Mouse (Mus musculus): ENCODE data around the gene Cops7b. TPM values are rescaled to one million over a fixed set of nuclear protein-coding genes. Genes with fewer than 3 reads are reported as not detected.

Gene Cops7b
- polyA plus RNA-seq, 1 experiment from 2014 or later, result 39.1 TPM

DNA sequence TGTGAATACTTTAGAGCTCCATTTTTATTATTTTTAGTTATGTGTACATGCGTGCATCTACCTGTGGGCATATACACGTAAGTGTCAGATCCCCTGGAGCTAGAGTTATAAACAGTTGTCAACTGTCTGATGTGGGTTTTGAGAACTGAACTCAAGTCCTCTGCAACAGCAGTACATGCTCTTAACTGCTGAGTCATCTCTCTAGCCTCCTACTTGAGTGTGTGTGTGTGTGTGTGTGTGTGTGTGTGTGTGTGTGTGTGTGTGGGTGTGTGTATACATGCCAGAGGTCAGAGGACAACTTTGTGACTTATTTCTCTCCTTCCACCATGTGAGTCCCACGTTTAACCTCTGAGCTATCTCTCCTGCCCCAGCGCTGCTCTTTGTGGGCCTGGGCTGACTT lies 47.8 kb downstream of the Cops7b start:
- Histone ChIP-seq H3K9ac (no peak overlapping the region), H3K9me3 (replicated peaks) (no peaks in the 10 kb centered on the region), H3K4me1 (peaks cover 13% of the 10 kb centered on the region; the same call in 1 of the 2 replicates), H3K27me3 (no peaks in the 10 kb centered on the region), H3K4me2 (replicated peaks) (no peak overlapping the region), H3K4me3 (replicated peaks) (no peak overlapping the region), H3K36me3 (no peaks in the 10 kb centered on the region), H3K27ac (replicated peaks) (no peak overlapping the region)
- 73% methylated on average over 4 of the region's 4 CpGs for WGBS
- no peak for ATAC-seq (ENCODE audit: insufficient number of reproducible peaks, low FRiP score, low TSS enrichment, low read depth)

- no peak for ATAC-seq (ENCODE audit: insufficient number of reproducible peaks, low FRiP score, low TSS enrichment, low read depth)
- H3K36me3 ChIP-seq, result no peaks in the 10 kb centered on the region
- peaks cover 13% of the 10 kb centered on the region; the same call in 1 of the 2 replicates for H3K4me1 ChIP-seq
- WGBS, result 33% methylated on average over 6 of the region's 6 CpGs
- no peaks in the 10 kb centered on the region for H3K9me3 ChIP-seq (replicated peaks)
- H3K4me3 ChIP-seq (replicated peaks), result no peak overlapping the region
- no peak overlapping the region for H3K9ac ChIP-seq
- H3K27me3 ChIP-seq, result no peaks in the 10 kb centered on the region
- no peak overlapping the region for H3K27ac ChIP-seq (replicated peaks)
- no peak overlapping the region for H3K4me2 ChIP-seq (replicated peaks)
Observed at GRCm38 (mm10) chr1:86632732-86633380, 50.2 kb downstream of the Cops7b start.

GRCm38 (mm10) chr1:86633434-86633833 lies 50.7 kb downstream of the Cops7b start:
- no peak for ATAC-seq (ENCODE audit: insufficient number of reproducible peaks, low FRiP score, low TSS enrichment, low read depth)
- Histone ChIP-seq H3K27me3 (no peaks in the 10 kb centered on the region), H3K27ac (replicated peaks) (no peak overlapping the region), H3K9me3 (replicated peaks) (no peaks in the 10 kb centered on the region), H3K9ac (no peak overlapping the region), H3K36me3 (no peaks in the 10 kb centered on the region), H3K4me1 (peaks cover 13% of the 10 kb centered on the region; the same call in 1 of the 2 replicates), H3K4me2 (replicated peaks) (no peak overlapping the region), H3K4me3 (replicated peaks) (no peak overlapping the region)
- 61% methylated on average over 3 of the region's 3 CpGs for WGBS

DNA sequence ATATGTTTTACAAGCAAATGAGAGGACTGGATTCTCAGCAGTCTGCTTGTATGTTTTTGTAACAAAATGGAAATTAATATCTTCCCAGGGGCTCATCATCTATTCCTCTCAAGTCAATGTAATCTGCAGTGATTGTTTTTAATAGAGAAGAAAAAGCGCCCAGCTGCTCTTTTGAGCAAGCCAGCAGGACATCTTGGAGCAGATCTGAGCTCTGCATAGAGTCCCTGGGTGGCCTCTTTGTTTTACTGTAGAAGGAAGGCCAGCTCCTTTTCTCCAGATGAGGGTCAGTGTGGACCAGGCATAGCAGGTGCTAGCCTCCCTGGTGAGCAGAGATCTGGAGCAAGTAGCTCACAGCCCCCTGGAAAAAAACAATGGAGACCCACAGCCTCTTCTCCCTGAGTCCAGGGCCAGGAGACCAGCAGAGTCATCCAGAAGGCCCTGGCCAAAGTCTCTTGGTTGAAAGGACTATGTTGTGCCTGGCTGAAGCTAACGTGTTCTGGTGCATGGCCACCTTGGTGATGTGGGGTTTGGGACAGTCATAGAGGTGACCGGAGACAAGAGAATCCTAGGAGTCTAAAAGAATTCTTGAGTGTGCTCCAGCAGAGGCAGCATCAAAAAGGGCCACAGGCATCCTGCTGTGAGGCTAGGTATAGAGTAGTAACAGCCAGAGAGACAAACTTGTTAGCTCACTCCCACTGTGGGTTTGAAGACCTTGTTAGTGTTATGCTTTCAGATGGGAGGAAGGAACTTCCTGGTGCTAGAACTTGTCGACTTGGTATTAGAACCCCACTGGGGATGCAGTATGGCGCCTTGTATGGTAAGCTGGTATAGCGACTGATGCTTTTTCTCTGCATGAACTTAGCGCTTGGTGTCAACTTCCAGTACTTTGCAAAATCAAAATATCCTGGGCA lies 51.4 kb downstream of the Cops7b start:
- H3K4me2 ChIP-seq (replicated peaks), result no peak overlapping the region
- 55% methylated on average over 7 of the region's 7 CpGs for WGBS

GRCm38 (mm10) chr1:86634751-86635359 lies 52.2 kb downstream of the Cops7b start:
- WGBS, result 52% methylated on average over 6 of the region's 6 CpGs
- peaks cover 13% of the 10 kb centered on the region; the same call in 1 of the 2 replicates for H3K4me1 ChIP-seq
- no peak overlapping the region for H3K9ac ChIP-seq
- H3K27me3 ChIP-seq, result no peaks in the 10 kb centered on the region
- ATAC-seq (ENCODE audit: insufficient number of reproducible peaks, low FRiP score, low TSS enrichment, low read depth), result 0 out of 2 replicates have a peak, but pooled peaks have one; percentile 48
- H3K36me3 ChIP-seq, result no peaks in the 10 kb centered on the region
- H3K27ac ChIP-seq (replicated peaks), result no peak overlapping the region
- no peak overlapping the region for H3K4me3 ChIP-seq (replicated peaks)
- no peaks in the 10 kb centered on the region for H3K9me3 ChIP-seq (replicated peaks)
- no peak overlapping the region for H3K4me2 ChIP-seq (replicated peaks)

More for the DNA sequence above, 51.4 kb downstream of the Cops7b start:
- no peak for ATAC-seq (ENCODE audit: insufficient number of reproducible peaks, low FRiP score, low TSS enrichment, low read depth)
- H3K27me3 ChIP-seq, result no peaks in the 10 kb centered on the region
- no peak overlapping the region for H3K27ac ChIP-seq (replicated peaks)
- peaks cover 13% of the 10 kb centered on the region; the same call in 1 of the 2 replicates for H3K4me1 ChIP-seq
- no peak overlapping the region for H3K9ac ChIP-seq
- no peaks in the 10 kb centered on the region for H3K36me3 ChIP-seq
- no peaks in the 10 kb centered on the region for H3K9me3 ChIP-seq (replicated peaks)
- no peak overlapping the region for H3K4me3 ChIP-seq (replicated peaks)

- Histone ChIP-seq H3K9me3 (replicated peaks) (no peaks in the 10 kb centered on the region), H3K9ac (no peak overlapping the region), H3K27ac (replicated peaks) (no peak overlapping the region), H3K4me2 (replicated peaks) (no peak overlapping the region), H3K4me3 (replicated peaks) (no peak overlapping the region), H3K4me1 (no peaks in the 10 kb centered on the region), H3K36me3 (no peaks in the 10 kb centered on the region), H3K27me3 (no peaks in the 10 kb centered on the region)
- WGBS, result 42% methylated on average over 13 of the region's 13 CpGs
- no peak for ATAC-seq (ENCODE audit: insufficient number of reproducible peaks, low FRiP score, low TSS enrichment, low read depth)
Observed at GRCm38 (mm10) chr1:86643101-86643809, 60.6 kb downstream of the Cops7b start.

GRCm38 (mm10) chr1:86647517-86647916 lies 64.8 kb downstream of the Cops7b start:
- H3K36me3 ChIP-seq, result no peaks in the 10 kb centered on the region
- no peak for ATAC-seq (ENCODE audit: insufficient number of reproducible peaks, low FRiP score, low TSS enrichment, low read depth)
- no peak overlapping the region for H3K4me3 ChIP-seq (replicated peaks)
- 26% methylated on average over 2 of the region's 2 CpGs for WGBS
- no peaks in the 10 kb centered on the region for H3K9me3 ChIP-seq (replicated peaks)
- H3K27ac ChIP-seq (replicated peaks), result no peak overlapping the region
- no peaks in the 10 kb centered on the region for H3K27me3 ChIP-seq
- H3K9ac ChIP-seq, result no peak overlapping the region
- H3K4me2 ChIP-seq (replicated peaks), result no peak overlapping the region
- H3K4me1 ChIP-seq, result no peaks in the 10 kb centered on the region

DNA sequence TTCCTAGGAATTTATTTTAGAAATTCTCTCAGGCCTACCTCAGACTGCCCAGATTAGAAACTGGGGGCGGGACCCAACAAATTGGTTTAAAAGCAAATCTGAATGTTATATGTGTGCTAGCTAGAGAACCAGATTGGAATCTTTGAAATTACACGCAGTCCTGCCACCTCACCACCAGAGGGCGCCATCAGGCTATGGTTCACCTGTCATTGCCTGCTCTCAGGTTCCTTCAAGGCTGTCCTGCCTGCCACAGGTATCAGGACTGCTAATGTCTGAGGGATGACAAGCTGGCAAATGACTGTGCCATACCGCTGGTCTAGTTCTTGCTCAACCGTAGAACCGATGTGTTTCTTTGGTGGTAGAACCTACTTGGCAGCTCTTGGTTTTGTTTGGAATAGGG lies 67.6 kb downstream of the Cops7b start:
- no peak overlapping the region for H3K4me2 ChIP-seq (replicated peaks)
- no peak overlapping the region for H3K27ac ChIP-seq (replicated peaks)
- H3K9ac ChIP-seq, result no peak overlapping the region
- H3K4me1 ChIP-seq, result no peaks in the 10 kb centered on the region
- H3K36me3 ChIP-seq, result no peaks in the 10 kb centered on the region
- no peak for ATAC-seq (ENCODE audit: insufficient number of reproducible peaks, low FRiP score, low TSS enrichment, low read depth)
- H3K9me3 ChIP-seq (replicated peaks), result no peaks in the 10 kb centered on the region
- H3K4me3 ChIP-seq (replicated peaks), result no peak overlapping the region
- H3K27me3 ChIP-seq, result no peaks in the 10 kb centered on the region
- 15% methylated on average over 6 of the region's 6 CpGs for WGBS

- no peaks in the 10 kb centered on the region for H3K36me3 ChIP-seq
- no peak overlapping the region for H3K9ac ChIP-seq
- WGBS, result 56% methylated on average over 4 of the region's 4 CpGs
- no peak for ATAC-seq (ENCODE audit: insufficient number of reproducible peaks, low FRiP score, low TSS enrichment, low read depth)
- H3K4me2 ChIP-seq (replicated peaks), result no peak overlapping the region
- H3K4me3 ChIP-seq (replicated peaks), result no peak overlapping the region
- H3K27me3 ChIP-seq, result no peaks in the 10 kb centered on the region
- no peaks in the 10 kb centered on the region for H3K4me1 ChIP-seq
- H3K9me3 ChIP-seq (replicated peaks), result no peaks in the 10 kb centered on the region
- H3K27ac ChIP-seq (replicated peaks), result no peak overlapping the region
Observed at GRCm38 (mm10) chr1:86652675-86653074, 70.0 kb downstream of the Cops7b start.

DNA sequence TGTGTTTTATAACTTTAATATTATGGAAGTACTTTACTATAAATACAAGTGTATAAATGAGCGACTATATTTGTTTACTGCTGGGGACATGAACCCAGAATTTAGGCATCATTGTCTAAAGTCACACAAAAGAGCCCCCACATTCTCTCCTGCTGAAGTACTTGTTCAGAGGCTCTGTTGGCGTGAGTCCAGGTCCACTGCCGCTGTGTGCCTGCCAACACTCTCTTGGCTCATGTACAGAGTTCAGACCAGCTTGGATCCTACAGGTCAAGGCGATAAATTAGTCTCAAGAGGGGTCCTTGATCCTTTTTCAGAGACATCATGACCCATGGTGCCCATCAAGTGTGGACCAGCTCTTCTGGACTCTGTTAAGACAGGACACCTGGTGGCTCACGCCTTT lies 74.4 kb downstream of the Cops7b start:
- H3K9ac ChIP-seq, result no peak overlapping the region
- H3K27ac ChIP-seq (replicated peaks), result no peak overlapping the region
- H3K4me3 ChIP-seq (replicated peaks), result no peak overlapping the region
- H3K9me3 ChIP-seq (replicated peaks), result no peaks in the 10 kb centered on the region
- no peaks in the 10 kb centered on the region for H3K36me3 ChIP-seq
- no peaks in the 10 kb centered on the region for H3K27me3 ChIP-seq
- H3K4me2 ChIP-seq (replicated peaks), result no peak overlapping the region
- WGBS, result 85% methylated on average over 5 of the region's 5 CpGs
- ATAC-seq (ENCODE audit: insufficient number of reproducible peaks, low FRiP score, low TSS enrichment, low read depth), result no peak
- H3K4me1 ChIP-seq, result no peaks in the 10 kb centered on the region
